Mouse (Mus musculus) kidney, adult 10 weeks (tissue): ENCODE measurements around the gene Trmu. TPM values are rescaled to one million over a fixed set of nuclear protein-coding genes. Genes with fewer than 3 reads are reported as not detected.

Experiments
- polyA plus RNA-seq: library from polyadenylated mRNA; stranded (reverse); fragments of 350-450 nt; fragmentation: Illumina TruSeq; extraction: RNeasy Lipid Tissue Mini Kit (QIAGEN cat#74804); gene quantifications from one replicate; pipeline ENCODE4 v1.2.3, GENCODE M21; 2014; ENCODE audit warnings: low read depth, low replicate concordance

The Trmu gene
- polyA plus RNA-seq, result 10.5 TPM

DNA sequence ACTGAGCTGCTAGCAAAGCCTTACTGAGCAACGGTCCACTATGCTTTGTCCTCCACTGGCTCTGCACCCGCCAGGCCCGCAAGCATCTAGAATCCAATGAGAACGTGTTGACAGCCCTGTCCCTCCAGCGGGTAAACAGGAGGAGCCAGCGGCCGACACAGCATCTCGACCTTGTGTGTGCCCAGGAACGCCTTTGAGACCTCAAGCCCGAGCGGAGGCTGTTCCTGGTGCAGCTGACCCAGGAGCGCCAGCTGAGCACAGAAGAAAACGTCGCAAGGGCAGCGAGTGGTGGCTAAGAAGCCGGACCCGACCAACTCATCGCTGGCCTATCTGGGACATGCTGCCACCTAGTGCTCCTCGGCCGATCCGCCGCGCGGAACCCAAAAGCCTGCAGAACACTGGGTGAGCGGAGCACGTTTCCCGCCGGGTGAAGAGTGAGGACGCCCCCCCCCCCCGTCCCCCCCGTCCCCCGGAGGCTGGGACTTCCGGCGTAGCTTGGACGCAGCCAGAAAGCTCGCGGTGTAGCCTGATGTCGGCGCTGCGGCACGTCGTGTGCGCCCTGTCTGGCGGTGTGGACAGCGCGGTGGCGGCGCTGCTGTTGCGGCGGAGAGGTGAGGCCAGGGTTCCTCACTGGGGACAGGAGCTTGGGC, at the start of gene Trmu:
Gene Trmu, plus strand, starts transcription at position 465 of the 650 bp plus-strand sequence.

DNA sequence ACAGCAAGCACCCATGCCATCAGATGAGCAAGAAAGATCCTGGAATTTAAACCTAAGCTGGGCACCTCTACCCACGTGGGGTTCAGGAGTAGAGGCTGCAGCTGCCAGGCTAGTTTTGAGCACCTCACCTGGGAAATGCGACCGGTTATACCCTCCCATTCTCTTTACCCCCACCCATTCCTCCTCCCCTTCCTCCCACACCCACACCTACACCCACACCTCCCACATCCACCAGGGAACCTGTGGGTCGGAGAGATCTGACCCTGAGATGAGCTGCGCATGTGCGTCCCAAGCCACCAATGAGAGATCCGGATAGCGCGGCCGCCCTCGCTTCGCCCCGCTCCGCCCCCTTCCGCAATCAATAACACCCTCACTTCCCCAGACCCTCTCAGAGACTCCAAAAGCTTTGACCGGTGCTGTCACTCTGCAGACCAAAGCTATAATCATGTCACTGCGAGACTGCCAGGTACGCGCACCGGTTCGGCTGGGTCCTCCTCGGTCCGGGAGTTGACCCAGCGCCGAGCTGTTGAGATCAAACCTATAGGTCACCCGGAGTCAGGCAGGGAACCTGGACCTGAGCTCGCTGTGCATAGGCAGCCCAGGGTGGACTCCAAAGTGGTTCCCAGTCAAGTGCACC, 47.0 kb upstream of the Trmu start, which contains the start of gene Ttc38:
Gene Ttc38, plus strand, starts transcription at position 353 of the 637 bp plus-strand sequence.

DNA sequence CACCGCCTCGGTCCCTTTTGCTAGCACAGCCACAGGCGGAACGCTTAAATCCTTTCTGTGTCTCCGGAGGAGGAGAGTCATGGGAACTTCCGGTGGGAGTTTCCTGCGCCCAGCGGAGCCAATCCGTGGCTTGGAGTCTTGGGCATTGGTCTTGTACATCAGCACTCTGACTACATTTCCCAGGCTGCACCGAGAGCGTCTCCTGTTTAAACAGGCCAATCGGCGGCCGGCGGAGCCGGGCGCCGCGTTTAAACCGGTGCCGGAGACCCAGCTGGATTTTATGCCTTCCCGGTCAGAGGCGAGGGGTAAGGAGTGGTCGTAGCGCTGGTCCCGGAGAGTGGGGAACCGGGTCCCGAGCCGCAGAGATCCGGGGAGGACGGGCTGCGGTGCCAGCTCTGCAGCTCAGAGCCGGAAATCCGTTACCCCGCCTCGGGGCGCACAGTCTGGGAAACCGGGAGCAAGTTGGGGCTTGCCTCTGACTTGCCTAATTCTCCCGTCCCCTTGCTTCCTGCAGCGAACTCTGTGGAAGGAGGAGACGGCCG, 19.6 kb upstream of the Trmu start, which contains the start of gene Gtse1:
Gene Gtse1, plus strand, starts transcription at position 256 of the 542 bp plus-strand sequence.

Other genes with a start within 250 kb of the Trmu start
- 19.4 TPM for gene Ppara, start 144.3 kb upstream of the Trmu start, polyA plus RNA-seq
- gene Cdpf1, start 67.6 kb upstream of the Trmu start, polyA plus RNA-seq, result 3.4 TPM
- gene Pkdrej, start 57.6 kb upstream of the Trmu start, polyA plus RNA-seq, result 0.08 TPM
- gene Ttc38, start 47.0 kb upstream of the Trmu start, polyA plus RNA-seq, result 13.4 TPM
- not detected for gene Gtse1, start 19.6 kb upstream of the Trmu start, polyA plus RNA-seq
- 0.89 TPM for gene Celsr1, start 154.5 kb downstream of the Trmu start, polyA plus RNA-seq
- 2.1 TPM for gene Gramd4, start 178.4 kb downstream of the Trmu start, polyA plus RNA-seq